Mouse (Mus musculus): ENCODE data around the gene Vmn2r75. TPM values are rescaled to one million over a fixed set of nuclear protein-coding genes. Genes with fewer than 3 reads are reported as not detected.
"Not testable (repeated sequence)": the region's sequence is repeated elsewhere in the genome, so short reads cannot be mapped to it uniquely, and the experiment has no call there.

Gene Vmn2r75
- not detected in 2 replicates for polyA plus RNA-seq (2012; ENCODE audit: insufficient read depth, low replicate concordance)

DNA sequence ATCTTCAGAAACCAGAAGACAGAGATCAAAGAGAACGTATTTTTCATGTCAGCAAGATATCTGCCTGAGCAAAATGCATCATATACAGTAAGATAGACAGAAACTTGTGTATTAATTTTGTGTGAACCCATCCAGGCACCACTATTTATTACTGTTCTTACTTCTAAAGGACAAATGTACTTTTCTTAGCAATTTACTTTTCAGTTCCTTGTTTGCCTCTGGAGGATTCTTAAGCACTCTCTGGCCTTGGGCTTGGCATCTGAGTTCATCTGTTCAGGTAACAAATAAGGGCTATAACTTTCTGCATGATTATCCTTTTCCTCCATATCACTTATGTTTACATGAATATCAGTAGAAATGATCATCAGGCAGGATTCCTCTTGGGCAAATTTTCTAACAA is at the start of gene Vmn2r75:
Gene Vmn2r75 (minus strand): TSS at position 101 of the 400 bp plus-strand sequence.
- not testable (repeated sequence) for H3K4me3 ChIP-seq (replicated peaks); H3K4me1 ChIP-seq; H3K36me3 ChIP-seq (replicated peaks; ENCODE audit: low read length); H3K9me3 ChIP-seq; H3K27me3 ChIP-seq (replicated peaks)

GRCm38 (mm10) chr7:86211345-86211744 is 39.8 kb upstream of the Vmn2r75 start:
- Histone ChIP-seq H3K4me3 (replicated peaks) (no peak overlapping the region), H3K27me3 (replicated peaks) (no peaks in the 10 kb centered on the region), H3K4me1 (no peaks in the 10 kb centered on the region), H3K36me3 (replicated peaks; ENCODE audit: low read length) (no peaks in the 10 kb centered on the region), H3K9me3 (no peaks in the 10 kb centered on the region)
- TF ChIP-seq FLI1 (IDR thresholded peaks at IDR 0.05; ENCODE audit: low read length) (no peak), GATA1 (IDR thresholded peaks at IDR 0.05; ENCODE audit: borderline replicate concordance, low read length) (no peak)

Other genes with a start within 250 kb of the Vmn2r75 start
- gene Vmn2r74, start 210.1 kb downstream of the Vmn2r75 start, polyA plus RNA-seq (2012; ENCODE audit: insufficient read depth, low replicate concordance), result not detected in 2 replicates
- gene Vmn2r76, start 74.5 kb upstream of the Vmn2r75 start, polyA plus RNA-seq (2012; ENCODE audit: insufficient read depth, low replicate concordance), result not detected in 2 replicates
- not detected in 2 replicates for gene Olfr310, start 105.4 kb upstream of the Vmn2r75 start, polyA plus RNA-seq (2012; ENCODE audit: insufficient read depth, low replicate concordance)
- gene Olfr309, start 141.9 kb upstream of the Vmn2r75 start, polyA plus RNA-seq (2012; ENCODE audit: insufficient read depth, low replicate concordance), result not detected in 2 replicates
- gene Olfr308, start 153.9 kb upstream of the Vmn2r75 start, polyA plus RNA-seq (2012; ENCODE audit: insufficient read depth, low replicate concordance), result not detected in 2 replicates
- gene Olfr307, start 165.8 kb upstream of the Vmn2r75 start, polyA plus RNA-seq (2012; ENCODE audit: insufficient read depth, low replicate concordance), result not detected in 2 replicates
- 0.47 TPM in 1 of 2 replicates, not detected in the other for gene Olfr305, start 195.2 kb upstream of the Vmn2r75 start, polyA plus RNA-seq (2012; ENCODE audit: insufficient read depth, low replicate concordance)
- gene Olfr304, start 214.9 kb upstream of the Vmn2r75 start, polyA plus RNA-seq (2012; ENCODE audit: insufficient read depth, low replicate concordance), result not detected in 2 replicates
- not detected in 2 replicates for gene Olfr303, start 226.0 kb upstream of the Vmn2r75 start, polyA plus RNA-seq (2012; ENCODE audit: insufficient read depth, low replicate concordance)
- not detected in 2 replicates for gene Olfr301, start 232.1 kb upstream of the Vmn2r75 start, polyA plus RNA-seq (2012; ENCODE audit: insufficient read depth, low replicate concordance)